Comparison of ENCODE assay signal across 7 mouse cellular contexts in the genomic region with DNA sequence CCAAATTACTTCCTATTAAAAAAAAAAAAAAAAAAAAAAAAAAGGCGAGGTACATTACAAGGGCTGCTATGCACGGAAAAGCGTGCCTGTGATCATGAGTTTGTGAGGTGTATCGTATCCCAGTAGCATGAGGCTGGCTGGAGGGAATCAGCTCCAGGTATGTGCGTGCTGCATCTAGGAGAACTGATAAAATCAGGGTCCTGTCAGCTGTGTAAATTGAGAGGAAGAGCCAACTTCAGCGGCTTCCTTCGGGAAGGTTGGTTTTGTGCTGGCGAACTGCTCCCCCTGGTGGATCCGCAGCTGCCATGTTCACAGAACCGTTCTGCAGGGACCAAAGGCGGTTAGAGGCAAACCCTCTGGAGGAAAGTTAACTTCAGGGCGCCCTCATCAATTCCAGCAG.
DNase-seq lines count a peak whose midpoint lies in the region; TF ChIP-seq lines count a peak whose summit lies in the region.

No protein-coding gene starts in this region.

- H3K36me3 ChIP-seq in embryonic facial prominence, embryonic 10.5 days (replicated peaks), result no peaks in the 10 kb centered on the region
- no peaks in the 10 kb centered on the region for H3K36me3 ChIP-seq in midbrain, embryonic 10.5 days
- no peaks in the 10 kb centered on the region for H3K36me3 ChIP-seq in small intestine, adult 2 months (ENCODE audit: control insufficient read depth, insufficient read depth, low read length)

- H3K27me3 ChIP-seq in embryonic facial prominence, embryonic 10.5 days (replicated peaks; ENCODE audit: low read depth, poor library complexity, severe bottlenecking), result peaks cover 27% of the 10 kb centered on the region
- peaks cover 62% of the 10 kb centered on the region for H3K27me3 ChIP-seq in midbrain, embryonic 10.5 days (ENCODE audit: low read depth, poor library complexity, severe bottlenecking)
- H3K27me3 ChIP-seq in small intestine, adult 2 months (ENCODE audit: control insufficient read depth, insufficient read depth, low read length), result no peaks in the 10 kb centered on the region

- TF ChIP-seq POLR2A in small intestine, adult 2 months (IDR thresholded peaks at IDR 0.05; ENCODE audit: low read depth, low read length), result no peak

- intact Hi-C loops in left cerebral cortex, postnatal 36 days (cut with DNase I), result loop anchor here (2.0 to 5.0 kb wide), 4 partner anchors 737 to 1921 kb away; no protein-coding TSS in a partner anchor

- peak; percentile 49 to 55 for DNase-seq in adrenal gland, postnatal 4 days (ENCODE audit: low spot score in 2 of 2)
- DNase-seq in embryonic facial prominence, embryonic 10.5 days (ENCODE audit: low spot score), result peak; percentile 88
- DNase-seq in heart, adult 11 months, result peak; percentile 98
- DNase-seq in kidney, adult 11 months, result peak; percentile 78
- DNase-seq in left cerebral cortex, postnatal 36 days (ENCODE audit: low spot score in 2 of 2), result peak; percentile 70 to 73
- peak; percentile 85 for DNase-seq in midbrain, embryonic 10.5 days (ENCODE audit: low spot score)

- peak overlapping the region; percentile 83 for H3K27ac ChIP-seq in embryonic facial prominence, embryonic 10.5 days (replicated peaks)
- peak overlapping the region; percentile 84 for H3K27ac ChIP-seq in midbrain, embryonic 10.5 days (replicated peaks)
- no peak overlapping the region for H3K27ac ChIP-seq in small intestine, adult 2 months (ENCODE audit: insufficient read depth, low read depth, low read length)

- peak; percentile 79; the same call in 1 of the 2 replicates for TF ChIP-seq CTCF in small intestine, adult 2 months (IDR thresholded peaks at IDR 0.05; ENCODE audit: extremely low read depth, insufficient read length, insufficient replicate concordance, low read depth, low read length)

- H3K4me3 ChIP-seq in embryonic facial prominence, embryonic 10.5 days, result peak overlapping the region; percentile 49
- peak overlapping the region; percentile 47 for H3K4me3 ChIP-seq in midbrain, embryonic 10.5 days
- no peak overlapping the region for H3K4me3 ChIP-seq in small intestine, adult 2 months (ENCODE audit: low read depth, low read length)

- WGBS in embryonic facial prominence, embryonic 10.5 days, result 4% methylated on average over 12 of the region's 12 CpGs
- 8% methylated on average over 12 of the region's 12 CpGs for WGBS in midbrain, embryonic 10.5 days
- WGBS in small intestine, adult 2 months, result 4% methylated on average over 12 of the region's 12 CpGs

- no peaks in the 10 kb centered on the region for H3K9me3 ChIP-seq in embryonic facial prominence, embryonic 10.5 days
- no peaks in the 10 kb centered on the region for H3K9me3 ChIP-seq in midbrain, embryonic 10.5 days (replicated peaks)

- H3K4me1 ChIP-seq in embryonic facial prominence, embryonic 10.5 days, result peaks cover 20% of the 10 kb centered on the region
- H3K4me1 ChIP-seq in midbrain, embryonic 10.5 days, result peaks cover 26% of the 10 kb centered on the region
- no peaks in the 10 kb centered on the region for H3K4me1 ChIP-seq in small intestine, adult 2 months (ENCODE audit: control insufficient read depth, insufficient read depth, insufficient read length, low read length)
